Mouse (Mus musculus) cerebellum, adult 2 months (tissue): Measurements from ENCODE around the gene Ly86.

Source experiments
- CTCF ChIP-seq: fragments of 200-500 bp; IDR thresholded peaks from 2 replicates; pipeline ENCODE4 v1.5.1; 2011; ENCODE audit warnings: low read depth, mild to moderate bottlenecking, control low read depth, low read length, moderate library complexity, borderline replicate concordance; ENCODE audit not compliant: insufficient read depth
- POLR2A ChIP-seq: fragments of 200-500 bp; IDR thresholded peaks from 2 replicates; pipeline ENCODE4 v1.6.1; 2011; ENCODE audit warnings: low read length, control low read depth, borderline replicate concordance; ENCODE audit not compliant: insufficient read depth

- no peak for TF ChIP-seq POLR2A
- TF ChIP-seq CTCF: no peak
Measured at GRCm38 (mm10) chr13:37333544-37333870, 11.5 kb upstream of the Ly86 start.
